Mouse (Mus musculus) heart, embryonic 16.5 days (tissue): ENCODE measurements around the gene Cachd1. TPM values are rescaled to one million over a fixed set of nuclear protein-coding genes. Genes with fewer than 3 reads are reported as not detected.

Source experiments
- ATAC-seq: fragments of 200-750 bp; cut with Nextera tagmentation; replicated peaks from 2 replicates; pipeline ENCODE4 v1.8.0; 2017; ENCODE audit warnings: moderate number of reproducible peaks; ENCODE audit not compliant: insufficient read depth, low FRiP score; ENCODE audit errors: extremely low read depth
- H3K27ac ChIP-seq: fragments of 300-500 bp; sonication (generic); 2 replicates; pipeline ENCODE4 v1.5.1; 2014; ENCODE audit warnings: mild to moderate bottlenecking, low read length, control low read depth, moderate library complexity
- H3K27me3 ChIP-seq: fragments of 300-500 bp; sonication (generic); 2 replicates; pipeline ENCODE4 v1.6.1; 2014; ENCODE audit warnings: low read length, mixed read lengths; ENCODE audit not compliant: control insufficient read depth, insufficient read depth
- H3K36me3 ChIP-seq: fragments of 300-500 bp; sonication (generic); 2 replicates; pipeline ENCODE4 v1.6.1; 2014; ENCODE audit not compliant: control insufficient read depth, insufficient read depth
- H3K4me1 ChIP-seq: fragments of 300-500 bp; sonication (generic); 2 replicates; pipeline ENCODE4 v1.6.1; 2014; ENCODE audit warnings: low read length, mixed read lengths; ENCODE audit not compliant: control insufficient read depth, insufficient read depth
- H3K4me2 ChIP-seq: fragments of 300-500 bp; sonication (generic); 2 replicates; pipeline ENCODE4 v1.6.1; 2014; ENCODE audit warnings: low read depth, mild to moderate bottlenecking, control low read depth, low read length
- H3K4me3 ChIP-seq: fragments of 300-500 bp; sonication (generic); 2 replicates; pipeline ENCODE4 v1.5.1; 2014; ENCODE audit warnings: mild to moderate bottlenecking, control low read depth, low read length
- H3K9ac ChIP-seq: fragments of 300-500 bp; sonication (generic); 2 replicates; pipeline ENCODE4 v1.6.1; 2014; ENCODE audit warnings: low read length, control low read depth
- H3K9me3 ChIP-seq: fragments of 300-500 bp; sonication (generic); replicated peaks from 2 replicates; pipeline ENCODE4 v1.6.1; 2016; ENCODE audit warnings: low read length; ENCODE audit not compliant: control insufficient read depth
- WGBS: fragments of 180-500 bp; shearing (Covaris S2); extraction: QIAGEN DNeasy Blood & Tissue Kit; methylation state at CpG from one replicate; pipeline ENCODE4 v1.1.7; 2014; 5-methylcytosine and 5-hydroxymethylcytosine counted together
- polyA plus RNA-seq: library from polyadenylated mRNA; unstranded; fragments of >200 nt; fragmentation: Nextera tagmentation; extraction: Ambion mirVana; gene quantifications from 2 replicates; pipeline ENCODE4 v1.2.1, GENCODE M21; 2015

The Cachd1 gene
- polyA plus RNA-seq, 1 experiment from 2014 or later: 4.6 TPM

GRCm38 (mm10) chr4:100811057-100811695, 34.7 kb downstream of the Cachd1 start:
- H3K9ac ChIP-seq: no peak overlapping the region
- no peak overlapping the region for H3K4me3 ChIP-seq
- no peak overlapping the region for H3K27ac ChIP-seq
- ATAC-seq: no peak
- H3K4me2 ChIP-seq: no peak overlapping the region
- 52% methylated on average over 5 of the region's 5 CpGs for WGBS
- H3K27me3 ChIP-seq: no peaks in the 10 kb centered on the region
- no peaks in the 10 kb centered on the region for H3K9me3 ChIP-seq
- no peaks in the 10 kb centered on the region; the same call in 1 of the 2 replicates for H3K36me3 ChIP-seq
- 0 out of 2 replicates have a peak, but pooled peaks cover 3% of the 10 kb centered on the region for H3K4me1 ChIP-seq

GRCm38 (mm10) chr4:100811802-100812510, 35.5 kb downstream of the Cachd1 start:
- no peak overlapping the region for H3K9ac ChIP-seq
- H3K4me3 ChIP-seq: no peak overlapping the region
- peak overlapping the region; percentile 5; the same call in 1 of the 2 replicates for H3K4me2 ChIP-seq
- no peaks in the 10 kb centered on the region; the same call in 1 of the 2 replicates for H3K36me3 ChIP-seq
- H3K27me3 ChIP-seq: no peaks in the 10 kb centered on the region
- H3K9me3 ChIP-seq: no peaks in the 10 kb centered on the region
- no peak overlapping the region for H3K27ac ChIP-seq
- no peak for ATAC-seq
- H3K4me1 ChIP-seq: 0 out of 2 replicates have a peak, but pooled peaks cover 3% of the 10 kb centered on the region
- 54% methylated on average over 8 of the region's 8 CpGs for WGBS

- no peak for ATAC-seq
- H3K4me3 ChIP-seq: no peak overlapping the region
- H3K36me3 ChIP-seq: no peaks in the 10 kb centered on the region
- WGBS: 73% methylated on average over 2 of the region's 2 CpGs
- H3K9ac ChIP-seq: no peak overlapping the region
- H3K27ac ChIP-seq: no peak overlapping the region
- H3K4me1 ChIP-seq: 0 out of 2 replicates have a peak, but pooled peaks cover 3% of the 10 kb centered on the region
- no peaks in the 10 kb centered on the region for H3K9me3 ChIP-seq
- no peaks in the 10 kb centered on the region for H3K27me3 ChIP-seq
- no peak overlapping the region for H3K4me2 ChIP-seq
Observed at GRCm38 (mm10) chr4:100813767-100814461, 37.4 kb downstream of the Cachd1 start.

GRCm38 (mm10) chr4:100819238-100819637, 42.8 kb downstream of the Cachd1 start:
- Histone ChIP-seq H3K4me2 (no peak overlapping the region), H3K27ac (no peak overlapping the region), H3K4me1 (peaks cover 10% of the 10 kb centered on the region), H3K9me3 (peaks cover 3% of the 10 kb centered on the region; the same call in 1 of the 2 replicates), H3K36me3 (no peaks in the 10 kb centered on the region), H3K9ac (no peak overlapping the region), H3K4me3 (no peak overlapping the region), H3K27me3 (no peaks in the 10 kb centered on the region)
- ATAC-seq: no peak
- WGBS: 90% methylated on average over 3 of the region's 3 CpGs

- no peak overlapping the region for H3K9ac ChIP-seq
- no peaks in the 10 kb centered on the region for H3K27me3 ChIP-seq
- no peak overlapping the region for H3K4me3 ChIP-seq
- no peak overlapping the region for H3K4me2 ChIP-seq
- H3K4me1 ChIP-seq: peaks cover 10% of the 10 kb centered on the region
- no peak overlapping the region for H3K27ac ChIP-seq
- peaks cover 8% of the 10 kb centered on the region; the same call in 1 of the 2 replicates for H3K9me3 ChIP-seq
- ATAC-seq: no peak
- no peaks in the 10 kb centered on the region for H3K36me3 ChIP-seq
- WGBS: 71% methylated on average over 7 of the region's 7 CpGs
Observed at GRCm38 (mm10) chr4:100822526-100822925, 46.1 kb downstream of the Cachd1 start.

- no peak overlapping the region for H3K9ac ChIP-seq
- H3K27me3 ChIP-seq: no peaks in the 10 kb centered on the region
- no peaks in the 10 kb centered on the region for H3K36me3 ChIP-seq
- no peak overlapping the region for H3K4me3 ChIP-seq
- H3K4me2 ChIP-seq: no peak overlapping the region
- H3K27ac ChIP-seq: no peak overlapping the region
- 41% methylated on average over 5 of the region's 5 CpGs for WGBS
- peaks cover 5% of the 10 kb centered on the region; the same call in 1 of the 2 replicates for H3K9me3 ChIP-seq
- H3K4me1 ChIP-seq: peaks cover 28% of the 10 kb centered on the region
- no peak for ATAC-seq
Observed at GRCm38 (mm10) chr4:100827374-100827773, 50.9 kb downstream of the Cachd1 start.

- H3K36me3 ChIP-seq: no peaks in the 10 kb centered on the region
- WGBS: 4% methylated on average over 10 of the region's 10 CpGs
- peaks cover 5% of the 10 kb centered on the region; the same call in 1 of the 2 replicates for H3K9me3 ChIP-seq
- peak overlapping the region; percentile 15; the same call in 1 of the 2 replicates for H3K4me2 ChIP-seq
- ATAC-seq: 0 out of 2 replicates have a peak, but pooled peaks have one; percentile 59
- no peak overlapping the region for H3K9ac ChIP-seq
- no peak overlapping the region for H3K4me3 ChIP-seq
- no peak overlapping the region; the same call in 1 of the 2 replicates for H3K27ac ChIP-seq
- H3K27me3 ChIP-seq: no peaks in the 10 kb centered on the region
- H3K4me1 ChIP-seq: peaks cover 33% of the 10 kb centered on the region
Observed at GRCm38 (mm10) chr4:100828737-100829136, 52.3 kb downstream of the Cachd1 start.

- 69% methylated on average over 6 of the region's 6 CpGs for WGBS
- no peak overlapping the region for H3K9ac ChIP-seq
- no peak overlapping the region for H3K4me2 ChIP-seq
- peaks cover 13% of the 10 kb centered on the region for H3K4me1 ChIP-seq
- no peaks in the 10 kb centered on the region for H3K9me3 ChIP-seq
- H3K27ac ChIP-seq: no peak overlapping the region
- no peaks in the 10 kb centered on the region for H3K36me3 ChIP-seq
- no peak overlapping the region for H3K4me3 ChIP-seq
- ATAC-seq: no peak
- no peaks in the 10 kb centered on the region for H3K27me3 ChIP-seq
Observed at GRCm38 (mm10) chr4:100837205-100837604, 60.7 kb downstream of the Cachd1 start.
